Mouse (Mus musculus) urinary bladder, adult 18-20 months (tissue): ENCODE results near the gene Golga2.

ENCODE experiments used
- DNase-seq, 2 experiments: peaks; one replicate each; pipeline ENCODE4 v3.0.0; 2022; ENCODE audit warnings: low spot score in 2 of 2, mixed read lengths in 2 of 2

Gene Golga2

GRCm38 (mm10) chr2:32342539-32343350 is 55.6 kb downstream of the Golga2 start:
- DNase-seq, result peak in 1 of 2 experiments; percentile 70

- no peak for DNase-seq
Measured at GRCm38 (mm10) chr2:32343351-32343671, 56.1 kb downstream of the Golga2 start.

- DNase-seq, result no peak
Measured at GRCm38 (mm10) chr2:32344056-32344455, 56.9 kb downstream of the Golga2 start.

- no peak for DNase-seq
Measured at GRCm38 (mm10) chr2:32344598-32345321, 57.6 kb downstream of the Golga2 start.

- no peak for DNase-seq
Measured at GRCm38 (mm10) chr2:32347019-32347418, 59.8 kb downstream of the Golga2 start.

GRCm38 (mm10) chr2:32348311-32348710 is 61.1 kb downstream of the Golga2 start:
- DNase-seq, result no peak

- no peak for DNase-seq
Measured at GRCm38 (mm10) chr2:32349625-32350255, 62.6 kb downstream of the Golga2 start.

- DNase-seq, result no peak
Measured at GRCm38 (mm10) chr2:32350471-32351051, 63.4 kb downstream of the Golga2 start.

GRCm38 (mm10) chr2:32351471-32351961 is 64.3 kb downstream of the Golga2 start:
- no peak for DNase-seq

GRCm38 (mm10) chr2:32352151-32353006 is 65.2 kb downstream of the Golga2 start, which contains the start of gene Ciz1:
Gene Ciz1 (plus strand): TSS chr2:32352327.
- DNase-seq, result no peak

GRCm38 (mm10) chr2:32353007-32353542 is 65.9 kb downstream of the Golga2 start, which contains the start of gene Dnm1:
Gene Dnm1 (minus strand): TSS chr2:32353338.
- DNase-seq, result peak; percentile 83 to 93

- DNase-seq, result no peak
Measured at GRCm38 (mm10) chr2:32353836-32354235, 66.7 kb downstream of the Golga2 start.

GRCm38 (mm10) chr2:32354336-32354895 is 67.2 kb downstream of the Golga2 start:
- DNase-seq, result no peak

- DNase-seq, result no peak
Measured at GRCm38 (mm10) chr2:32356216-32356615, 69.0 kb downstream of the Golga2 start.
